Mouse (Mus musculus): ENCODE results near the gene Nbeal2. TPM values are rescaled to one million over a fixed set of nuclear protein-coding genes. Genes with fewer than 3 reads are reported as not detected.

The Nbeal2 gene
- polyA plus RNA-seq, 1 experiment from 2014 or later: 4.3 TPM

- H3K4me2 ChIP-seq: no peak overlapping the region
- no peak overlapping the region for H3K9ac ChIP-seq
- WGBS: 88% methylated on average over 12 of the region's 12 CpGs
- ATAC-seq (ENCODE audit: low FRiP score, low read depth): no peak
- peaks cover 33% of the 10 kb centered on the region for H3K36me3 ChIP-seq
- H3K9me3 ChIP-seq: no peaks in the 10 kb centered on the region
- no peaks in the 10 kb centered on the region for H3K27me3 ChIP-seq
- peaks cover 27% of the 10 kb centered on the region for H3K4me1 ChIP-seq (replicated peaks)
- no peak overlapping the region for H3K4me3 ChIP-seq
- no peak overlapping the region for H3K27ac ChIP-seq (replicated peaks)
These were observed 31.2 kb downstream of the Nbeal2 start for GRCm38 (mm10) chr9:110622621-110623219.

- WGBS: 95% methylated on average over 7 of the region's 7 CpGs
- peaks cover 39% of the 10 kb centered on the region for H3K36me3 ChIP-seq
These were observed 33.3 kb downstream of the Nbeal2 start for GRCm38 (mm10) chr9:110620685-110621084.

GRCm38 (mm10) chr9:110620180-110620579 lies 33.8 kb downstream of the Nbeal2 start:
- Histone ChIP-seq H3K36me3 (peaks cover 44% of the 10 kb centered on the region), H3K4me2 (no peak overlapping the region), H3K27ac (replicated peaks) (no peak overlapping the region), H3K4me3 (no peak overlapping the region), H3K4me1 (replicated peaks) (peaks cover 22% of the 10 kb centered on the region), H3K9ac (no peak overlapping the region), H3K9me3 (no peaks in the 10 kb centered on the region), H3K27me3 (no peaks in the 10 kb centered on the region)
- ATAC-seq (ENCODE audit: low FRiP score, low read depth): no peak
- WGBS: 83% methylated on average over 7 of the region's 7 CpGs

More at GRCm38 (mm10) chr9:110620685-110621084, 33.3 kb downstream of the Nbeal2 start:
- no peaks in the 10 kb centered on the region for H3K27me3 ChIP-seq
- ATAC-seq (ENCODE audit: low FRiP score, low read depth): no peak
- H3K4me1 ChIP-seq (replicated peaks): peaks cover 27% of the 10 kb centered on the region
- no peak overlapping the region for H3K4me3 ChIP-seq
- no peak overlapping the region for H3K27ac ChIP-seq (replicated peaks)
- H3K9me3 ChIP-seq: no peaks in the 10 kb centered on the region
- H3K4me2 ChIP-seq: no peak overlapping the region
- no peak overlapping the region for H3K9ac ChIP-seq

GRCm38 (mm10) chr9:110617081-110617480 lies 36.9 kb downstream of the Nbeal2 start:
- no peak overlapping the region for H3K4me3 ChIP-seq
- no peak for ATAC-seq (ENCODE audit: low FRiP score, low read depth)

GRCm38 (mm10) chr9:110611471-110611870 lies 42.5 kb downstream of the Nbeal2 start:
- no peaks in the 10 kb centered on the region for H3K27me3 ChIP-seq
- no peak overlapping the region for H3K9ac ChIP-seq
- WGBS: 91% methylated on average over 3 of the region's 3 CpGs
- H3K36me3 ChIP-seq: peaks cover 28% of the 10 kb centered on the region
- ATAC-seq (ENCODE audit: low FRiP score, low read depth): no peak
- no peaks in the 10 kb centered on the region for H3K4me1 ChIP-seq (replicated peaks)
- no peak overlapping the region for H3K27ac ChIP-seq (replicated peaks)
- no peak overlapping the region for H3K4me3 ChIP-seq
- H3K9me3 ChIP-seq: no peaks in the 10 kb centered on the region
- no peak overlapping the region for H3K4me2 ChIP-seq

More at GRCm38 (mm10) chr9:110617081-110617480, 36.9 kb downstream of the Nbeal2 start:
- Histone ChIP-seq H3K36me3 (peaks cover 51% of the 10 kb centered on the region), H3K9ac (no peak overlapping the region), H3K4me2 (no peak overlapping the region), H3K27ac (replicated peaks) (no peak overlapping the region), H3K9me3 (no peaks in the 10 kb centered on the region), H3K27me3 (no peaks in the 10 kb centered on the region), H3K4me1 (replicated peaks) (no peaks in the 10 kb centered on the region)
- WGBS: 85% methylated on average over 3 of the region's 3 CpGs

GRCm38 (mm10) chr9:110583521-110583920 lies 70.4 kb downstream of the Nbeal2 start:
- Histone ChIP-seq H3K27ac (replicated peaks) (no peak overlapping the region), H3K36me3 (0 out of 2 replicates have a peak, but pooled peaks cover 5% of the 10 kb centered on the region), H3K27me3 (no peaks in the 10 kb centered on the region), H3K9ac (no peak overlapping the region), H3K9me3 (no peaks in the 10 kb centered on the region), H3K4me3 (no peak overlapping the region), H3K4me2 (no peak overlapping the region), H3K4me1 (replicated peaks) (no peaks in the 10 kb centered on the region)
- 74% methylated on average over 1 of the region's 1 CpGs for WGBS
- no peak for ATAC-seq (ENCODE audit: low FRiP score, low read depth)

GRCm38 (mm10) chr9:110582161-110582560 lies 71.8 kb downstream of the Nbeal2 start:
- no peaks in the 10 kb centered on the region for H3K27me3 ChIP-seq
- no peak overlapping the region for H3K4me2 ChIP-seq
- no peak overlapping the region for H3K4me3 ChIP-seq
- H3K4me1 ChIP-seq (replicated peaks): no peaks in the 10 kb centered on the region
- 93% methylated on average over 2 of the region's 2 CpGs for WGBS
- no peak for ATAC-seq (ENCODE audit: low FRiP score, low read depth)
- H3K9me3 ChIP-seq: no peaks in the 10 kb centered on the region
- no peak overlapping the region for H3K9ac ChIP-seq
- no peak overlapping the region for H3K27ac ChIP-seq (replicated peaks)
- H3K36me3 ChIP-seq: peaks cover 10% of the 10 kb centered on the region

Small RNAs within 50 kb of the gene (microRNA-seq; reads per million reads assigned to microRNA genes)
- not detected for gene Mir8107

Other genes starting within 250 kb of the Nbeal2 start
- gene Ptpn23, start 245.9 kb downstream of the Nbeal2 start, polyA plus RNA-seq (2015; fragmentation: Nextera tagmentation; extraction: Ambion mirVana): 24.0 and 24.4 TPM in 2 replicates
- gene Ngp, start 234.4 kb downstream of the Nbeal2 start, polyA plus RNA-seq (2015; fragmentation: Nextera tagmentation; extraction: Ambion mirVana): 0.77 and 1.4 TPM in 2 replicates
- 23.8 and 27.4 TPM in 2 replicates for gene Klhl18, start 177.5 kb downstream of the Nbeal2 start, polyA plus RNA-seq (2015; fragmentation: Nextera tagmentation; extraction: Ambion mirVana)
- gene Kif9, start 177.2 kb downstream of the Nbeal2 start, polyA plus RNA-seq (2015; fragmentation: Nextera tagmentation; extraction: Ambion mirVana): 4.7 and 6.2 TPM in 2 replicates
- 30.5 and 31.6 TPM in 2 replicates for gene Setd2, start 121.6 kb downstream of the Nbeal2 start, polyA plus RNA-seq (2015; fragmentation: Nextera tagmentation; extraction: Ambion mirVana)
- 31.1 and 31.7 TPM in 2 replicates for gene Nradd, start 29.7 kb downstream of the Nbeal2 start, polyA plus RNA-seq (2015; fragmentation: Nextera tagmentation; extraction: Ambion mirVana)
- 103 and 107 TPM in 2 replicates for gene Ccdc12, start 2.3 kb upstream of the Nbeal2 start, polyA plus RNA-seq (2015; fragmentation: Nextera tagmentation; extraction: Ambion mirVana)
- gene Myl3, start 87.7 kb upstream of the Nbeal2 start, polyA plus RNA-seq (2015; fragmentation: Nextera tagmentation; extraction: Ambion mirVana): 0.17 TPM in 1 of 2 replicates, not detected in the other
- 11.0 and 12.0 TPM in 2 replicates for gene Pth1r, start 93.0 kb upstream of the Nbeal2 start, polyA plus RNA-seq (2015; fragmentation: Nextera tagmentation; extraction: Ambion mirVana)
- not detected in 2 replicates for gene Prss42, start 144.0 kb upstream of the Nbeal2 start, polyA plus RNA-seq (2015; fragmentation: Nextera tagmentation; extraction: Ambion mirVana)
- not detected in 2 replicates for gene Prss44, start 159.8 kb upstream of the Nbeal2 start, polyA plus RNA-seq (2015; fragmentation: Nextera tagmentation; extraction: Ambion mirVana)
- gene Prss43, start 172.5 kb upstream of the Nbeal2 start, polyA plus RNA-seq (2015; fragmentation: Nextera tagmentation; extraction: Ambion mirVana): not detected in 2 replicates
- 0.13 TPM in 1 of 2 replicates, not detected in the other for gene Prss45, start 180.4 kb upstream of the Nbeal2 start, polyA plus RNA-seq (2015; fragmentation: Nextera tagmentation; extraction: Ambion mirVana)
- not detected in 2 replicates for gene Prss46, start 190.3 kb upstream of the Nbeal2 start, polyA plus RNA-seq (2015; fragmentation: Nextera tagmentation; extraction: Ambion mirVana)
- gene Prss50, start 203.8 kb upstream of the Nbeal2 start, polyA plus RNA-seq (2015; fragmentation: Nextera tagmentation; extraction: Ambion mirVana): 0.36 and 0.41 TPM in 2 replicates
- gene Als2cl, start 225.7 kb upstream of the Nbeal2 start, polyA plus RNA-seq (2015; fragmentation: Nextera tagmentation; extraction: Ambion mirVana): 2.2 and 3.1 TPM in 2 replicates
- gene Tmie, start 226.0 kb upstream of the Nbeal2 start, polyA plus RNA-seq (2015; fragmentation: Nextera tagmentation; extraction: Ambion mirVana): 4.2 and 4.7 TPM in 2 replicates

Measured in hindbrain, embryonic 15.5 days (tissue).